In genomic region chr6:4455961-4456617, GRCm38 (mm10) we compare ENCODE assay signal across 11 mouse cellular contexts. TPM values are rescaled to one million over a fixed set of nuclear protein-coding genes. Genes with fewer than 3 reads are reported as not detected.
DNase-seq lines count a peak whose midpoint lies in the region; ATAC-seq lines count a peak whose summit lies in the region.
"Had no signal": no experiment of that assay in that cellular context is flagged by ENCODE, and none has a peak within 500 bp of the region (broad histone marks: within the 10 kb centered on the region; RNA-seq: fewer than 3 reads in every experiment).

No protein-coding gene starts in this region.

- H3K27me3 ChIP-seq in kidney, embryonic 14.5 days (ENCODE audit: control insufficient read depth, insufficient read depth, low read length), result no peaks in the 10 kb centered on the region
- H3K27me3 ChIP-seq in intestine, embryonic 15.5 days (replicated peaks), result no peaks in the 10 kb centered on the region

- H3K9ac ChIP-seq in kidney, embryonic 14.5 days (ENCODE audit: low read depth, low read length), result no peak overlapping the region
- H3K9ac ChIP-seq in intestine, embryonic 15.5 days, result no peak overlapping the region

- H3K36me3 ChIP-seq in kidney, embryonic 14.5 days (ENCODE audit: control insufficient read depth, insufficient read depth, low read length), result no peaks in the 10 kb centered on the region
- no peaks in the 10 kb centered on the region for H3K36me3 ChIP-seq in intestine, embryonic 15.5 days
- H3K36me3 ChIP-seq: G1E had no signal

- 18% methylated on average over 5 of the region's 5 CpGs for WGBS in kidney, embryonic 14.5 days
- 23% methylated on average over 5 of the region's 5 CpGs for WGBS in intestine, embryonic 15.5 days

- peaks cover 13% of the 10 kb centered on the region; the same call in 1 of the 2 replicates for H3K4me1 ChIP-seq in kidney, embryonic 14.5 days (ENCODE audit: control insufficient read depth, insufficient read depth, low read length)
- H3K4me1 ChIP-seq in intestine, embryonic 15.5 days (replicated peaks), result peaks cover 10% of the 10 kb centered on the region; the same call in 1 of the 2 replicates

- no peak for DNase-seq in kidney, adult 18-20 months
- DNase-seq in embryo, embryonic 9.5 days (ENCODE audit: extremely low spot score), result peak; percentile 58
- DNase-seq in retina, postnatal 1 day, result peak; percentile 63
- no peak for DNase-seq in right cerebral cortex, postnatal 36 days (ENCODE audit: low spot score in 2 of 2)
- no peak for DNase-seq in thymus, postnatal 14 days
- DNase-seq: lung, adult 18-20 months; thymus, postnatal 36 days had no signal

- H3K4me2 ChIP-seq in kidney, embryonic 14.5 days (replicated peaks; ENCODE audit: low read depth, low read length), result no peak overlapping the region
- no peak overlapping the region for H3K4me2 ChIP-seq in intestine, embryonic 15.5 days (replicated peaks)

- ATAC-seq in kidney, embryonic 14.5 days (ENCODE audit: low FRiP score, low TSS enrichment), result peak; percentile 47
- no peak for ATAC-seq in intestine, embryonic 15.5 days
- ATAC-seq in megakaryocyte progenitor cell, adult 5-6 weeks (replicated peaks; ENCODE audit: poor library complexity), result no peak

- H3K27ac ChIP-seq in kidney, embryonic 14.5 days (ENCODE audit: low read depth, low read length), result peak overlapping the region; percentile 95
- H3K27ac ChIP-seq in intestine, embryonic 15.5 days, result peak overlapping the region; percentile 91

- no peak overlapping the region for H3K4me3 ChIP-seq in kidney, embryonic 14.5 days (ENCODE audit: low read length)
- H3K4me3 ChIP-seq in intestine, embryonic 15.5 days (replicated peaks), result no peak overlapping the region

- H3K9me3 ChIP-seq in kidney, embryonic 14.5 days (ENCODE audit: control insufficient read depth, low read length), result no peaks in the 10 kb centered on the region
- H3K9me3 ChIP-seq in intestine, embryonic 15.5 days, result no peaks in the 10 kb centered on the region
- H3K9me3 ChIP-seq: G1E had no signal

RNA-seq across cellular contexts. Expression of gene Col1a2, which starts 48.5 kb away (rescaled TPM):
- 171 and 267 TPM in 2 replicates for polyA plus RNA-seq in kidney, embryonic 14.5 days (2014; fragmentation: Nextera tagmentation; extraction: Ambion mirVana)
- 472 and 528 TPM in 2 replicates for polyA plus RNA-seq in intestine, embryonic 15.5 days (2015; fragmentation: Nextera tagmentation; extraction: Ambion mirVana)
- 0.15 TPM in 1 of 2 replicates, not detected in the other for total RNA-seq in megakaryocyte progenitor cell, adult 5-6 weeks (2015)
- total RNA-seq in megakaryocyte progenitor cell, adult 5-6 weeks (2017), result not detected in 2 replicates
- polyA plus RNA-seq: G1E had no signal

Comparison
In these comparisons a context has a peak if more than half of its experiments do, and no peak if none do; other contexts are left out.
1. DNase-seq: peak in embryo, embryonic 9.5 days (single experiment) and retina, postnatal 1 day (single experiment); none in kidney, adult 18-20 months (single experiment), right cerebral cortex, postnatal 36 days (0 of 2) and thymus, postnatal 14 days (single experiment).